Mouse (Mus musculus) neural tube, embryonic 13.5 days (tissue): ENCODE results near the gene Cd200r3. TPM values are rescaled to one million over a fixed set of nuclear protein-coding genes. Genes with fewer than 3 reads are reported as not detected.

Experiments used
- ATAC-seq: fragments of 200-750 bp; cut with Nextera tagmentation; 2 replicates; pipeline ENCODE4 v1.8.0; 2017; ENCODE audit warnings: low read depth, mild to moderate bottlenecking, moderate TSS enrichment, moderate library complexity
- H3K27ac ChIP-seq: fragments of 300-500 bp; sonication (generic); replicated peaks from 2 replicates; pipeline ENCODE4 v1.5.1; 2015; ENCODE audit warnings: moderate library complexity, mild to moderate bottlenecking, inconsistent platforms
- H3K27me3 ChIP-seq: fragments of 300-500 bp; sonication (generic); 2 replicates; pipeline ENCODE4 v1.6.1; 2015; ENCODE audit warnings: mild to moderate bottlenecking, inconsistent platforms
- H3K36me3 ChIP-seq: fragments of 300-500 bp; sonication (generic); 2 replicates; pipeline ENCODE4 v1.6.1; 2015; ENCODE audit warnings: mild to moderate bottlenecking, inconsistent platforms
- H3K4me1 ChIP-seq: fragments of 300-500 bp; sonication (generic); replicated peaks from 2 replicates; pipeline ENCODE4 v1.6.1; 2015; ENCODE audit warnings: inconsistent platforms
- H3K4me2 ChIP-seq: fragments of 300-500 bp; sonication (generic); 2 replicates; pipeline ENCODE4 v1.6.1; 2015; ENCODE audit warnings: inconsistent platforms, mild to moderate bottlenecking, moderate library complexity
- H3K4me3 ChIP-seq: fragments of 300-500 bp; sonication (generic); 2 replicates; pipeline ENCODE4 v1.5.1; 2015; ENCODE audit warnings: mild to moderate bottlenecking, inconsistent platforms
- H3K9ac ChIP-seq: fragments of 300-500 bp; sonication (generic); 2 replicates; pipeline ENCODE4 v1.6.1; 2015; ENCODE audit warnings: moderate library complexity, mild to moderate bottlenecking, inconsistent platforms
- H3K9me3 ChIP-seq: fragments of 300-500 bp; sonication (generic); 2 replicates; pipeline ENCODE4 v1.6.1; 2016; ENCODE audit warnings: inconsistent platforms
- WGBS: fragments of 180-500 bp; shearing (Covaris S2); methylation state at CpG from one replicate; pipeline ENCODE4 v1.1.7; 2015; 5-methylcytosine and 5-hydroxymethylcytosine counted together
- polyA plus RNA-seq: library from polyadenylated mRNA; unstranded; fragments of >200 nt; fragmentation: Nextera tagmentation; extraction: Ambion mirVana; gene quantifications from 2 replicates; pipeline ENCODE4 v1.2.1, GENCODE M21; 2015

The Cd200r3 gene
- polyA plus RNA-seq, 1 experiment from 2014 or later: not detected

DNA sequence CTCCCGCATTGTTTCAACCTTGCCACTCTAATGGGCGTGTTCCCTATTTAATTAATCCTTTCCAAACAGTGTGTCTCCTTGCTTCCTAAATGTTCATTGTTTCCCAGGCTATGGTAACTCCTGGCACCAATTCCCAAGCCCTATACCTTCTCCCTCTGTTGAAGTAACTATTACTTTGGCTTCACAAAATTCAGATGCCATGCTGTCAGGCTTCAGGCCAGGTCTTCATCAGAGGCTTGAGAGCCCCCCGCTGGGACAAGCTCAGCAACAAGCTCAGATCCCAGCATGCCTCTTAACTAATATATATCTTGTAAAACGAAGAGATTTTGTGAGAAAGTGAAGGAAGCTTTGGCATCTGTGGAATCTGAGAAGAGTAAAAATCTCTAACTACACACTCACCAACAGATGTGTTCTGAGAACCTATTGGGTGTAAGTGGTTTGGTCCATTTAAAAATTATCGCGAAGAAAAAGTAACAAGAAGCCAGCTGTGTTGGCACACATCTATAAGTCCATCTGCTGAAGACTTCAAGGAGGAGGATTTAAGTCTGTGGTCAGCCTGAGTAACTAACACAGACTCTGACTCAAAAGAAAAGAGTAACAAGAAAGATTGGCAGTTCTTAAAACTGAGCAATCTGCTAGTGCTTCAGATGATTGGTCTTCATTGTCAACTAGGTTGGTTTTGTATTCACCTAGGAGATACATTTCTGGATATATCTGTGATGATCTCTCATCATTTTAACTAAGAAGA, 50.9 kb downstream of the Cd200r3 start:
- no peaks in the 10 kb centered on the region for H3K4me1 ChIP-seq
- no peaks in the 10 kb centered on the region for H3K9me3 ChIP-seq
- H3K27ac ChIP-seq: no peak overlapping the region
- 85% methylated on average over 6 of the region's 6 CpGs for whole genome bisulfite sequencing
- no peak overlapping the region for H3K4me2 ChIP-seq
- no peaks in the 10 kb centered on the region for H3K36me3 ChIP-seq
- H3K9ac ChIP-seq: no peak overlapping the region
- H3K4me3 ChIP-seq: no peak overlapping the region
- H3K27me3 ChIP-seq: no peaks in the 10 kb centered on the region
- no peak for ATAC-seq

DNA sequence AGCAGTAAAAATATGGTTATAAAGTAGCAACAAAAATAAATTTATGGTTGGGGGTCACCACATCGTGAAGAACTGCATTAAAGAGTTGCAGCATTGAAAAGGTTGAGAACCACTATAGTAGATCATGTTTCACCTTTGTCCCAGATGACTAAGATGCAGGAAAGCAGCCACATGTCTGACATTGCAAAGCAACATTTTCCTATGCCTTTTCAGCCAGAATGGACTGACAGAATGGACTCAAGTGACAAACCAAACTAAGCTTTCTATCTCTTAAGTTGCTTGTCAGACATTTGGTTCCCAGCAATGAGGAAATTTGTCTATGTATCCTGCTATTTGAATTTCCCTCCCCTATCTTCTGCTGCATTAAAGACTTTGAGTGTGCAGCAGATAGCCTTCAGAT, 51.6 kb downstream of the Cd200r3 start:
- Histone ChIP-seq H3K27ac (no peak overlapping the region), H3K4me2 (no peak overlapping the region), H3K27me3 (no peaks in the 10 kb centered on the region), H3K4me3 (no peak overlapping the region), H3K9ac (no peak overlapping the region), H3K9me3 (no peaks in the 10 kb centered on the region), H3K4me1 (no peaks in the 10 kb centered on the region), H3K36me3 (no peaks in the 10 kb centered on the region)
- no peak for ATAC-seq
- 54% methylated on average over 1 of the region's 1 CpGs for WGBS

GRCm38 (mm10) chr16:44996701-44997100, 53.2 kb downstream of the Cd200r3 start:
- no peak overlapping the region for H3K27ac ChIP-seq
- H3K4me1 ChIP-seq: no peaks in the 10 kb centered on the region
- H3K27me3 ChIP-seq: no peaks in the 10 kb centered on the region
- H3K4me2 ChIP-seq: no peak overlapping the region
- no peaks in the 10 kb centered on the region for H3K9me3 ChIP-seq
- no peak overlapping the region for H3K9ac ChIP-seq
- no peaks in the 10 kb centered on the region for H3K36me3 ChIP-seq
- H3K4me3 ChIP-seq: no peak overlapping the region
- WGBS: 93% methylated on average over 1 of the region's 1 CpGs
- ATAC-seq: no peak

DNA sequence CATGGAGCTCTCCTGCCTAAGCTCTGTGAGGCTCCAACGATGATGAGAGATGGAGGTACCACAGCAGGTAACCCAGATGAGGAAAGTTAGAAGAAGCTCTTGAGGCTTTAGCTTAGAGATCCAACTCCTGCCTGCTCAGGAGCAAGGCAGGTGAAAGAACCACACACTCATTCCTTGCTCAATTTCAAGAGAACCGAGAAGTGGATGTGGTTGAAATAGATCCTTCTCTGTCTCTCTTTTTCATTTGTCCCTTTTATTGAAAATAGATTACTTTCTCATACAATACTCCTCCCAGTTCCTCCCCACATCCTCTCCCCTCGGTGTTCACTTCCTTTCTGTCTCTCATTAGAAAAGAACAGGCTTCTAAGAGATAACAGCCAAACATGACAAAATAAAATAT, 56.1 kb downstream of the Cd200r3 start:
- no peaks in the 10 kb centered on the region for H3K27me3 ChIP-seq
- H3K4me2 ChIP-seq: no peak overlapping the region
- no peak overlapping the region for H3K4me3 ChIP-seq
- no peaks in the 10 kb centered on the region for H3K9me3 ChIP-seq
- no peak for ATAC-seq
- H3K4me1 ChIP-seq: no peaks in the 10 kb centered on the region
- no peaks in the 10 kb centered on the region for H3K36me3 ChIP-seq
- 76% methylated on average over 3 of the region's 3 CpGs for WGBS
- H3K27ac ChIP-seq: no peak overlapping the region
- no peak overlapping the region for H3K9ac ChIP-seq

GRCm38 (mm10) chr16:45004443-45004842, 61.0 kb downstream of the Cd200r3 start:
- H3K4me2 ChIP-seq: no peak overlapping the region
- no peaks in the 10 kb centered on the region for H3K36me3 ChIP-seq
- H3K9ac ChIP-seq: no peak overlapping the region
- H3K4me3 ChIP-seq: no peak overlapping the region
- H3K27ac ChIP-seq: no peak overlapping the region
- ATAC-seq: no peak
- H3K27me3 ChIP-seq: no peaks in the 10 kb centered on the region
- no peaks in the 10 kb centered on the region for H3K4me1 ChIP-seq
- 91% methylated on average over 3 of the region's 3 CpGs for WGBS
- H3K9me3 ChIP-seq: no peaks in the 10 kb centered on the region

DNA sequence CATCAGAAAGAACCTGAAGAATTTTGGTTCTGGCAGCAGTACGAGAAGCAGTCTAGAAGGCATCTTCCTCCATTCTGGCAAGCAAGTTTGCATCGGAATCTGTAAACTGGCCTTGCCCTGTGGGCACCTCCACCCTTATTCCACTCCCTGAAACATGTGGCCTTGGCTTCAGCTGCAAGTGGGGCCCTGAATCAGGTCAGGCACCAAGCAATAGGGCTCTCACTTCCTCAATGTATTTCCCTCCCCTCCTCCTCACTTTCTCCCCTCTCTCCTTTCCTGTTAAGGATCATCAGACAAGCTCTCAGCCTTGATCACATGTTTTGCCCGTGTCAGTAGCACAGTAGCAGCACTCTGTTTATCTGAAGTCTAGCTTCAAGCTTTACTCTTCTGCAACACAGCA, 61.8 kb downstream of the Cd200r3 start:
- H3K9me3 ChIP-seq: no peaks in the 10 kb centered on the region
- no peaks in the 10 kb centered on the region for H3K27me3 ChIP-seq
- no peak overlapping the region for H3K27ac ChIP-seq
- WGBS: 83% methylated on average over 3 of the region's 3 CpGs
- H3K4me3 ChIP-seq: no peak overlapping the region
- no peak overlapping the region for H3K4me2 ChIP-seq
- H3K9ac ChIP-seq: no peak overlapping the region
- no peaks in the 10 kb centered on the region for H3K4me1 ChIP-seq
- no peak for ATAC-seq
- no peaks in the 10 kb centered on the region for H3K36me3 ChIP-seq

DNA sequence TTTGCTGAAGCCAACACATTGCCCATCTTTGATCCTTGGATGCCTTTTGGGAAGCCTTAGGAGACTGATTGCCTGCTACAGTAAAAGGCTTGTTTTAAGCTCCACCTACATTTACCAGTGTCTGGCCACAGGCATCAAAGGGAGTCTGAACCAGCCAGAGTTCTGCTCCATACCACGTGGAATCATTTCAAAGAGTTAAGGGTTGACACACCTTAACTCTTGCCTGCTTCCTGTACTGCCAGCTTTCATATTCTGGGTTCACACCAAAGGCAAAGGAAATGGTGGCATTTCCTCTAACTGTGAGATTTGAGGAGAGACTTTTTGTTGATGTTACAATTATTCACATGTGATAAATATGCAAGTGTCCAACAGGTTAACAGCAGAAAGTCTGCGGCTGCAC, 63.5 kb downstream of the Cd200r3 start:
- H3K4me2 ChIP-seq: no peak overlapping the region
- H3K36me3 ChIP-seq: no peaks in the 10 kb centered on the region
- H3K9me3 ChIP-seq: no peaks in the 10 kb centered on the region
- no peaks in the 10 kb centered on the region for H3K4me1 ChIP-seq
- H3K4me3 ChIP-seq: no peak overlapping the region
- no peaks in the 10 kb centered on the region for H3K27me3 ChIP-seq
- no peak for ATAC-seq
- no peak overlapping the region for H3K27ac ChIP-seq
- H3K9ac ChIP-seq: no peak overlapping the region
- WGBS: 63% methylated on average over 2 of the region's 2 CpGs

GRCm38 (mm10) chr16:45007807-45008206, 64.3 kb downstream of the Cd200r3 start:
- no peaks in the 10 kb centered on the region for H3K9me3 ChIP-seq
- no peaks in the 10 kb centered on the region for H3K27me3 ChIP-seq
- no peak overlapping the region for H3K4me3 ChIP-seq
- no peaks in the 10 kb centered on the region for H3K4me1 ChIP-seq
- H3K36me3 ChIP-seq: no peaks in the 10 kb centered on the region
- H3K9ac ChIP-seq: no peak overlapping the region
- no peak overlapping the region for H3K4me2 ChIP-seq
- H3K27ac ChIP-seq: no peak overlapping the region
- 89% methylated on average over 4 of the region's 4 CpGs for WGBS
- ATAC-seq: no peak

- 78% methylated on average over 5 of the region's 5 CpGs for WGBS
- Histone ChIP-seq H3K9ac (no peak overlapping the region), H3K4me2 (no peak overlapping the region), H3K27ac (no peak overlapping the region), H3K36me3 (no peaks in the 10 kb centered on the region), H3K4me3 (no peak overlapping the region), H3K4me1 (no peaks in the 10 kb centered on the region), H3K27me3 (no peaks in the 10 kb centered on the region), H3K9me3 (no peaks in the 10 kb centered on the region)
- ATAC-seq: no peak
These were observed 66.2 kb downstream of the Cd200r3 start for GRCm38 (mm10) chr16:45009634-45010033.

- no peak for ATAC-seq
- WGBS: 90% methylated on average over 1 of the region's 1 CpGs
These were observed 72.1 kb downstream of the Cd200r3 start for GRCm38 (mm10) chr16:45015591-45015990.

GRCm38 (mm10) chr16:45016488-45016887, 73.0 kb downstream of the Cd200r3 start:
- ATAC-seq: no peak
- Histone ChIP-seq H3K27me3 (no peaks in the 10 kb centered on the region), H3K9me3 (no peaks in the 10 kb centered on the region), H3K4me1 (no peaks in the 10 kb centered on the region), H3K27ac (no peak overlapping the region), H3K9ac (no peak overlapping the region), H3K36me3 (no peaks in the 10 kb centered on the region), H3K4me2 (no peak overlapping the region), H3K4me3 (no peak overlapping the region)
- 87% methylated on average over 3 of the region's 3 CpGs for WGBS

More at GRCm38 (mm10) chr16:45015591-45015990, 72.1 kb downstream of the Cd200r3 start:
- H3K4me3 ChIP-seq: no peak overlapping the region
- no peak overlapping the region for H3K27ac ChIP-seq
- H3K4me1 ChIP-seq: no peaks in the 10 kb centered on the region
- H3K9ac ChIP-seq: no peak overlapping the region
- H3K36me3 ChIP-seq: no peaks in the 10 kb centered on the region
- no peaks in the 10 kb centered on the region for H3K27me3 ChIP-seq
- H3K4me2 ChIP-seq: no peak overlapping the region
- no peaks in the 10 kb centered on the region for H3K9me3 ChIP-seq

DNA sequence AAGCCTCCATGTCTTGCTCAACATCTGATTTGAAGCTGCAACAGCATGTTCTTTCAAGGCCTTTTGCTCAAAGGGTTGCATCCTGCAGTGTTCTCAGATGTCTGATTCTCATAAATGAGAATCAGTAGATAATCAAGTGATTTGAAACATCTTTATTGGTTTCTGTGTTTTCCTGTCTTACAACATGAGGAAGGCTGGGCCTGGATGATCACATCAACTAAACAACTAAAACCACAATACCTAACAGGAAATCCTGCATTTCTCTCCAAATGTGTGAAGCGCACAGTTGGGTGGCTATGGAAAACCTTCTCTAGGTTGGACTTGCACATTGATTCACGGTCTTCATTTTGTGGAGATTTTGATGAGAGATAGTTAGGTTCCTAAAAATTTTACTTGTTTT, 75.4 kb downstream of the Cd200r3 start:
- 93% methylated on average over 2 of the region's 2 CpGs for WGBS
- no peaks in the 10 kb centered on the region for H3K9me3 ChIP-seq
- no peaks in the 10 kb centered on the region for H3K4me1 ChIP-seq
- H3K4me2 ChIP-seq: no peak overlapping the region
- no peaks in the 10 kb centered on the region for H3K27me3 ChIP-seq
- H3K9ac ChIP-seq: no peak overlapping the region
- no peak overlapping the region for H3K4me3 ChIP-seq
- no peak for ATAC-seq
- H3K27ac ChIP-seq: no peak overlapping the region
- H3K36me3 ChIP-seq: no peaks in the 10 kb centered on the region

DNA sequence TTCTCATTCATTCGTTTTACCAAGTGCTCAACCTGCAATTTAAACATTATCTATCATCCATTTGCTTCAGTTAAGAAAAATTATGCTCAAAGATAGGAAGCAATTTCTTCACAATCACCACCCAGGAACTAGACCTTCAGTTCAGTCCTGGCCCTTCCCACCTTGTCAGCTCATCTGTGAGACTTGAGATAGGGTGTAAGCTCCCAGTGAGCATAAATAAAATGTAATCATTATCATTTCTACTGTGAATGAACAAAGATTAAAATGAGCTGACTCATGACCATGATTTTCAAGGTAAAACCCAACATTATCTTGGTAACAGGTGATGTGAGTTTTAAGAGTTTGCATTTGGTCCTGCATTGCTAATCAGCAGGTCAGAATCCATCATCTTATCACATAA, 76.6 kb downstream of the Cd200r3 start:
- ATAC-seq: no peak
- no peaks in the 10 kb centered on the region for H3K36me3 ChIP-seq
- 57% methylated on average over 1 of the region's 1 CpGs for WGBS

More for the DNA sequence above, 76.6 kb downstream of the Cd200r3 start:
- Histone ChIP-seq H3K4me3 (no peak overlapping the region), H3K27ac (no peak overlapping the region), H3K9me3 (no peaks in the 10 kb centered on the region), H3K27me3 (no peaks in the 10 kb centered on the region), H3K9ac (no peak overlapping the region), H3K4me1 (no peaks in the 10 kb centered on the region), H3K4me2 (no peak overlapping the region)
